Mouse (Mus musculus) MEL (cell line): ENCODE measurements at regions not wholly inside any gene's neighbourhood (a gene's known extent, or its start where the extent isn't known, plus 50 kb on each side); places are given as distances from the start of the nearest gene placed in this dataset.

Source experiments
- CHD2 ChIP-seq: IDR thresholded peaks from 2 replicates; pipeline ENCODE4 v1.6.1; 2011; ENCODE audit warnings: low read length, improper control_type of control experiment
- CTCF ChIP-seq, 3 experiments: IDR thresholded peaks in 2 of 3; conservative IDR thresholded peaks in 1 of 3; 2 replicates each; pipeline ENCODE4 v1.5.1; 2011 to 2012; ENCODE audit warnings: low read length in 3 of 3, low read depth in 2 of 3, mild to moderate bottlenecking in 2 of 3, improper control_type of control experiment in 1 of 3, inconsistent platforms in 1 of 3, mixed read lengths in 1 of 3, moderate library complexity in 1 of 3; ENCODE audit not compliant: control insufficient read depth in 1 of 3, insufficient read depth in 1 of 3, poor library complexity in 1 of 3, severe bottlenecking in 1 of 3
- ZKSCAN1 ChIP-seq: IDR thresholded peaks from 2 replicates; pipeline ENCODE4 v1.6.1; 2012; ENCODE audit warnings: low read depth, mild to moderate bottlenecking, inconsistent platforms, low read length, improper control_type of control experiment, moderate library complexity

DNA sequence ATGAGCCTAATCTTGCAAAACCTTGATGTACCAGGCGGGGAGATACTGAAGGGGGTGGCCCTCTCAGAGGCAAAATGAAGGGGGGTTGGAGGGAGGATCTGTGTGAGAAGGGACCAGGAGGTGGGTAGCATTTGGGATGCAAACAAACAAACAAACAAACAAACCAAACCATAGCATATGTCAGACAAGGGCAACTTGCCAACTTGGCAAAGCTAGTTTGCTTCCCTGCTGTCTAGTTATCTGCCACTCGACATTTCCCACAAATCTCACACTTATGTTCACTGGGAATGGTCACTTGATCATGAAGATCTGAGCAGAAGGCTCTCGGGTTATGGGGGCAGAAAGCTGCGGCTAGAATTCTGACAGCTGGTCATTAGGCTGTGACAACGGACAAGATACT lies 65.9 kb upstream of the Bod1l start:
- TF ChIP-seq ZKSCAN1 (no peak), CHD2 (no peak), CTCF (IDR thresholded peaks at IDR 0.05 in 2 of 3, conservative IDR thresholded peaks at IDR 0.05 in 1 of 3; ENCODE audit: control insufficient read depth in 1 of 3, insufficient read depth in 1 of 3, low read depth in 2 of 3, low read length in 3 of 3, poor library complexity in 1 of 3, severe bottlenecking in 1 of 3) (no peak)
